Mouse (Mus musculus): ENCODE measurements around the gene Kcnh4.

Kcnh4 gene

DNA sequence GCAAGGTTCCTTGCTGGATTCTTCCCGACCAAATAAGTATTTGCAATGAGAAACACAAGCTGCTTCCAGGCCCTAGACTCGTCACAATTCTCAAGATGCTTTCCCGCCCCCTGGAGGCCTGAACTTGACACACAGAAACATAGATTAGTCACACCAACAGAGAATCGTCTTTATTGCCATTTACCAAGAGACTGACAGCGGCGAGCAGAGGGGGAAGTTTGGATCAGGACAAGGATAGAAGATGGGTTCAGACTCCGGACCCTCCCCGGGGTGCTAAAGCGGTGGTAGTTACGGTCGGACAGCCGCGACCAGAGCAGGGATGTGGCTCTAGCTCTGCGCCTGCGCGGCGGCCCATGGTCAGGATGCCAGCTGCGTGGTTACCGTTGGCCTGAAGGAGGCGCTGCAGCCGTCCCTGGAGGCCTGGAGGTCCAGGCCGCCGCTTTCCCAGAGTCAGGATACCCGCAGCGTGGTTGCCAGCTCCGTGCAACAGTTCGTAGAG is 1.9 kb upstream of the Kcnh4 start:
- DNase-seq, result peak; percentile 91

DNA sequence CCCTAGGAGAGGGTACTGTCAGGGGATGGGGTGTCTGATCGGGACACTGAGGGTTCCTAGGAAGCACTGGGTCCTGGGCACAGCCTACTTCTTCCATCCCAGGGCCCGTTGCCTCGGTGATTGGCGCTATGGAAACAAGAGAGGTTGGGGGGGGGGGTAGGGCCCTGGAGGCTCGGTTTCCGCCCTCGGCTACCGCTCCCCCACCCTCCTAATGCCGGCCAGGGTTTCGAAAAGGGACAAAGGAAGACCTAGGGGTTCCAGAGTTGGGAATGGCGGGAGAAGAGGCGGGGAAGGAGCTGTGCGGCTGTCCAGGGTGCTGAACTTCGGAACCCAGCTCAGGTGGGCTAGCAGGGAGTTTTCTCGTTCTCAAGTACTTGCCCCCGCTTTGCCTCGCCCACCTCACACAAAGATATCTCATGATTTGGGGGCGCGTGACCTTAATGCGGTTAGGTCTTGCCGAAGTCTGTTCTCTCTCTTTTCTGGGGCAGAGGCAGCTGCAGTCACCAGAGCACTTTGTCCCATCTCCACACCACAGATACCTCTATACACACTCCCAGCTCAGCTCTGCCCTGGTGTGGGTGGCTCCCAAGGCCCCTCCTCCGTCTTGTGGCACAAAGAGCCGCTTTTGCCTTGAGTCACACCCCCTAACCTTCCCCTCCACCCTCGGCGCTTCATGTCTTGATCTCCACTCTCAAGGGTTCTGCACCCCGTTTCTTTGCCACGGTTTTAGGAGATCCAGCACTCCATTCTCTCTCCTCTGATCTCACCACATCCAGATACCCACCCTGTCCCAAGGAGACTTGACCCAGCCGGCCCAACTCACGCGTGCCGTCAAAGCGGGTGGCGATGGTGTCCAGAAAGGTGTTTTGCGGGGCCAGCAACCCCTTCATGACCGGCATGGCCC is 783 bp downstream of the Kcnh4 start:
- peak; percentile 42 for DNase-seq

DNA sequence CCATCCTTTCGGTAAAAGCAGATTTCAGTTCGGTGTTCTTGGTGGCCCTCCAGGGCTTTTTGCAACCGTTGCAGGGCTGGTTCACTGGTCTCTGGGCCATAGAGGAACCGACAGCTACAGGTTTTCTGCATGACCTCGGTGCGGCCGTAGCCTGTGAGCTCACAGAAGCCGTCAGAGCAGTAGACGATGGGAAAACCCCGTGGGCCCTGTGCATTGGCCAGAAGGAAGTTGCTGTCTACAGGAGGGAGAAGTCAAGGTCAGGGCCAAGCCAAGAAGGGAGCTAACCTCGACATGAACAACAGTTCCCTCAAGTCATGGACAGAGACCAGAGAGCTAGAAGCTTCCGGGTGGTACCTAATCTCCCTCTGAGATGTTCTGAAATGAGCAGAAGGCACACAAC is 2.2 kb downstream of the Kcnh4 start:
- no peak for DNase-seq

DNA sequence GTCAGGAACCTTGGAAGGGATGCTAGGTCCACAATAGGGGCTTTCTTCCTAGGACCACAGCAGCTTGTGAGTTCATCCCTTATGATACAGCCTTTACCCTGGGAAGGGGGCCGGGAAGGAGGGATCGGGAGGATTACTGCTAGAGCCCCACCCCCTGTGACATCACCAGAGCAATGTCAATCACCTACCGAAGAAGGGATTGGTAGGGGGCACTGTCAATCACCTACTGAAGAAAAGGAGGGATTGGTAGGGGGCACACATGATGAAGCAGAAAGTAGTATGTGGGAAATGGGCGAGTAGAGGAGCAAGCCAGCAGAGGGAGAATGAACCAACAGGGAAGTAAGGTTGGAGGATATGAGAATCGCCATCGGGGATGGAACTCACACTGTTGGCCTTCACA is 3.3 kb downstream of the Kcnh4 start:
- DNase-seq, result no peak

DNA sequence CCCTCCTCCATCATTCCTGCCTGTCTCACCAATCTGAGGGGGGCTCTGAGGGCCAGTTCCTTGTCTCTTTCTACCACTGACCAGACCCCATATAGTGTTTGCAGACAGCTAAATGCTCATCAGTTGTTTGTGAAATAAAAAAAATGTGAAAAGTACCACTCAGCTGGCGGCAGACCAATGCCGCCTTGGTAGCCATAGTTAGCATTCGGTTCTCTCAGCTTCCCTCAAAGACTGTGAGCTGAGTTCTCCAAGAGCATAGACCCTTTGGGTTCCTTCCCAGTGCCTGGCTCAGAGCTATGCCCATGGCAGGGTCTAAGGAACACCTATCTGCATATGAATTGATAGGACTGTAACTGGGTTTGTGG is 5.1 kb downstream of the Kcnh4 start:
- no peak for DNase-seq

DNA sequence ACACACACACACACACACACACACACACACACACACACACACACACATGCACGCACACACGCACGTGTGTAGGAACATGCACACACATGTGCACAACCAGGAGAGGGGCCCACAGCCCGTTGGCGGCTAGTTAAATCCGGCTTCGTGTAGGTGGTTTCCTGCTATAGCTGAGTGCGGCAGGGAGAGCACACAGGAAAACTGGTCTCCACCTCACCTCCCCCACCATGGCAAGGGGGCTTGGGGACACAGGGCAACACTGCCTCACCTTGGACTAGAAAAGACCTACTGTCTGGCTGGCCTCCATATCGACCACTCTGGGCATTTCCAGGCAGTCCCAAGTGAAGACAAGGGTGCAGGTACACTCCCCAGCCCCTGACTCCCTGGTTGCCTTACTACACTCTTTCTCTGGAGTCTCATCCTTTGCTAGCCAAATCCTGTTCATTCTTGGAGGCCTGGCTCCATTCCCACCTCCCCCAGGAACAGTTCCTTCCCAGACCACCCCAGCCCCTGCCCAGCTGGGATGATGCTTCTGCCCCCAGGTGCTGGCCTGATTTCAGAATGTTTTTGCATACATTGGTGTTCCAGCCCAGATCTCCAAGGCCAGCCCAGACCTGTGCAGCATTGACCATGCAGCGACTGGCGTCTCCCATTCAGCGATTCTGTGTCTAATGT is 5.6 kb downstream of the Kcnh4 start:
- no peak for DNase-seq

DNA sequence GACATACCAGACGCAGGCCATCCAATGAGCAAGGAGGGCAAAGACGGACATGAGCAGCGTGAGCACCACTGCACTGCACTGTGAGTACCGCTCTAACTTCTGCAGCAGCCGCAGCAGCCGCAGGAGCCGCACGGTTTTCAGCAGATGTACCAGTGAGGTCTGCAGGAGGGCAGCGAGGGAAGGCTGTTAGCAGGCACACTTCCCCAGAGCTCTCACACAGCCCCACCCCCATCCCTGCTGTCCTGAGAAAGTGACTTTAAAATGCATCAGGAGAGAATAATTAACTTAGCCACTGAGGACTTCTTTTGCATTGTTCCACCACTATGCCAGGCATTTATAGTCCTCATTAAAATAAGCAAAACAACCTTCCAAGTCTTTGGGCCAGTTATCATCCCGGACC is 7.4 kb downstream of the Kcnh4 start:
- DNase-seq, result no peak

DNA sequence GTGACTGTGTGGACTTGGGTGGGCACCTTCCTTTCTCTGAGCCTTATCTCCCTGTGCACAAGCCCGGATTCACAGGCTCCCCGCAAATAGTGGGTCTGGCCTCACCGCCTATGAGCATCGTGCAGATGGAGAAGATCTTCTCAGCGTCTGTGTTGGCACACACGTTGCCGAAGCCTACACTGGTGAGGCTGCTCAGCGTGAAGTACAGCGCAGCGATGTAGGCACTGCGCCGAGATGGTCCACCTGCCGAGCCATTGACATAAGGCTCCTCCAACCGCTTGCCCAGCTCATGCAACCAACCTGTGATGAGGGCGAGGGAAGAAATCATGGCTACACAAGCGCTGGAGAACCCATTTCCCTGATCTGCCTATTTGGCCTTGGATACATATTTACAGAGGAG is 9.6 kb downstream of the Kcnh4 start:
- no peak for DNase-seq

DNA sequence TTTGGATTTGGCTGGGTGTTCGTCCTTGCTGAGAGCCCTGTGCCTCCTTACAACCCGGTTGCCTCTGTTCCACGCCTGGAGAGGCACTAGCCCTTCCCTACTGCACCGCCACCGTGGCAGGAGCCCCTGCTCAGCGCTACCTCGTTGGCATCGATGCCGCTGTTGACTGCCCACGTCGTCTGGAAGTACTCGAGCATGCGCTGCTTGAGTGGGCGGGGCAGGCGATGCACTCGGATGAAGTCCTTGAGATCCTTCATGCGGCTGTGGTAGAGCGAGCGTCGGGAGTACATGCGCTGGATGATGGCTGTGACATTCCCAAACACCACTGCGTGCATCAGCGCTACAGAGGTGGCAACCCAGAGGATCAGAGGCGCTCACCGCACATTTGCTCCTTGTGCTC is 10.3 kb downstream of the Kcnh4 start:
- DNase-seq, result no peak

DNA sequence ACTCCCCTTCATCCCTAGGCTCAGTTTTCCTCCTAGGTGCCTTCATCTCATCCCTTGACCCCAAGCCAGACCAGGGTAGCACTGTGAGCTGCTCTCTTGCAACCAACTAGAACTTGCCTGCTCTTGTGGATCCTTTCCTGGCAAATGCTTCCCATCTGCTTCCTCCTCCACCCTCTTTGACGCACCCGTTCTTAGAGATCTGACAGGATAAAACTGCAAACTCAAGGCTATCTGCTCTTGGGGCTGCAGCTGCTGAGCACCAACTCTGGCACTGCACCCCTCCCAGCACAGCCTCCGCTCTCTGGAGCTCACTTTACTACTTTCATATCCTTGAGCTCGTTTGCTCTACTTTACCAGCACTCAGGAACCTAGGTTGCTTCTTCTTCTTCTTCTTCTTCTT is 11.1 kb downstream of the Kcnh4 start:
- DNase-seq, result no peak

DNA sequence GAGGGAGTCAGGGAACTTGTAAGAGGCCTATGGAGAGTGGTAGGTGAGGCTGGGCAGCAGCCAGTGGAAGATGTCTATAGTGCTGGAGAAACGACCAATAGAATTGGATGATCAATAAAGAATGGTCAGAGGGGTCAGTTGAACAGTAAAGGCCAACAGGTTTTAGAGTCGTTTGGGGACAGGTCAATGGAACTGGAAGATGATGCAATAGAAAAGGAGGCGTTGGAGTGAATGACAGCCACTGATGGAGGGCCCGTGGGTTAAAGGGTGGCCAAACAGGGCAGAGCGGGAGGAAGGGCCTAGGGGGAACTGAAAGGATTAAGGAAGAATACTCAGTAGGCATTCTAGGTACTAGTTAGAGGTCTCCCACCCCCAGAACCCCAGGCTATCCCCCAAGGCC is 12.6 kb downstream of the Kcnh4 start:
- no peak for DNase-seq

DNA sequence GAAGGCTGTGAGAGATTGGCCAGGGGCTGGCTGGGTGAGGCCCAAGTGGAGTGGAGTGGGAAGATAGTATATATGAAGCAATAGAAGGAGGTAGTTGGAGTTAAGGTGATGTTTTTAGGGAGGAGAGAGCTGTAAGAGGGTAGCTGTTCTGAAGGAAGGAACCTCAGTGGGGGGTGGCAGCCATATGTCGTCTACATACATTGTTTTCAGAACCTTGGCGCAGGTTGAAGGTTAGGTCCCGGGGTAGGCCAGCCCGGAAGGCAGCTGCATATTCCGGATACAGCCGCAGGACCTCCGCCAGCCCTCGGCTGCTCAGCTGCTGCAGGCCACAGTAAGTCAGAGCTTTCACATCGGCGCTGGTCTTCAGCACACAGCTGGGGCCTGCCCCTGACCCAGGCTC is 13.2 kb downstream of the Kcnh4 start:
- DNase-seq, result no peak

DNA sequence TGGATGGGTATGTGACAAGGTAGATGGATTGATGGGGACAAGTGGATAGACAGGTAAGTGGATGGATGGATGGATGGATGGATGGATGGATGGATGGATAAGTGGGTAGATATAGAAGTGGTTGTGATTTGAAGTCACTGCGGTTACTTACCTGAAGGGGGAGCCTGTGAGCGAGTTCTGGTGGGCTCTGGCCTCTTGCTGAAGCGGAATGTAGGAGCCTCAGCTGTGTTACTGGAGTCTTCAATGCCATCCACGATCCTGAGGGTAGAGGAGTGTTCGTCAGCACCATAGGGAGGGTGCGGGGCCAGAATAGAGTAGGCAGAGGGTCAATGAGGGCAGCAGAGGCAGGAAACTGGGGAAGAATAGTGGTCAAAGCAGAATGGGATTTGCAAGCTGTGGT is 14.7 kb downstream of the Kcnh4 start:
- DNase-seq, result peak; percentile 57

DNA sequence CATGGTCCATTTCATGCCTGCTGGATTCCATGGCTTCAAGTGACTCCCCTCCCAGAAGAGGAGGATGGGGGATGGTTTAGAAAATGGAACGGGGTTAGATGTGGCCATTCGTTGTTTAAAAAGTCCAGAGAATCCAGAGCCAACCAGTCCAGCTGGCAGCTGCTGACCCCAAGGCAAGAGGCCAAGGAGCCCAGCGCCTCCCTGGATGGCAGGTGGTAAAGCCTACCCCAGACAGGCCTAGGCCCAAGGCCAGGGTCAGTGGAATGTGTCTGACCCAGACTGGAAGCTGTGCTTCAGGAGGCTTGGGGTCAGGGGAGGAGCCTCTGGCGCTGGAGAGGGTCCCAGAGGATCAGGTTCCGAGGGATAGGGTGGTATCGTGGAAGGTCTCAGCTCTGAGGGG is 18.4 kb downstream of the Kcnh4 start:
- no peak for DNase-seq

DNA sequence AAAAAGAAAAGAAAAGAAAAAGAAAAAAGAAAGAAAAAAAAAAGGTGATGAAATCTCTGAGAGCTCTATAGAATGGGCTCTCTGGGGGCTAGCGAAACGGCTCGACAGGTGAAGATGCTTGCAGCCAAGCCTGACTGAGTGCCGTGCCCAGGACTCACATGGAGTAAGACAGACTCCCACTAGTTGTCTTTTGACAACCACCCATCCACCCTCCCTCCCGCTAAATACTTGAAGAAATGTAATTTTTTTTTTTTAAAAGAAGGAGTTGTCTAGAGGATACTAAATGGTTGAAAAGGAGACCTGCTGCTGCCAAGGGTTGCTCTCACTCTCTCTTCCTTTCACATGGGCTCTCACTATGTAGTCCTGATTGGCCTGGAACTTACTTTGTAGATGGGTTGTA is 21.0 kb downstream of the Kcnh4 start:
- DNase-seq, result no peak

DNA sequence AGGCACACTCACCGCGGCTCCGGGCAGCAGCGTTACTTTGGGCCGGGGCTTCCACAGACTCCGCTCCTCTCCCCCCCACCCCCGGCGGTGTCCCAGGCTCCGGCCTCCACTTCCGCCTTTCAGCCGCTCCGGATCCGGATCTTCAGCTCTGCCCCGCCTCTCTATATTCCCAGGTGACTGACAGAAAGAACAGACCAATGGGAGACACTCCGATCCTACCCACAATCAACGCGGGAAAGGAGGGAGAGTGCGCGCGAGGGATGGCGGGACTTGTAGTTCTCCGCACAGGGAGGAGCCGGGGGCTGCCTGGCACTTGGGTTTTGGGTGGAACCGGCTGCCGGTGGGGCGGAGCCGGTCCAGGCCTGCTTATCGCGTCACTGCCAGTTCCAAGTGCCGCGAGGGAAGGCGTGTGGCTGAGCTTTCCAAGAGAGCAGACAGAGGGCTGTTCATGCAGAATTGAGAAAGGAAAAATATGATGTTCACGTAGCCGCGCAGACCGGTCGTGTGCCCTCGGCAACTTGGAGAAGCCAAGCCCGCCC is 21.6 kb downstream of the Kcnh4 start, which contains the start of gene Rab5c:
TSS of gene Rab5c (minus strand) at position 150 of the 539 bp plus-strand sequence.
- DNase-seq, result peak; percentile 100

DNA sequence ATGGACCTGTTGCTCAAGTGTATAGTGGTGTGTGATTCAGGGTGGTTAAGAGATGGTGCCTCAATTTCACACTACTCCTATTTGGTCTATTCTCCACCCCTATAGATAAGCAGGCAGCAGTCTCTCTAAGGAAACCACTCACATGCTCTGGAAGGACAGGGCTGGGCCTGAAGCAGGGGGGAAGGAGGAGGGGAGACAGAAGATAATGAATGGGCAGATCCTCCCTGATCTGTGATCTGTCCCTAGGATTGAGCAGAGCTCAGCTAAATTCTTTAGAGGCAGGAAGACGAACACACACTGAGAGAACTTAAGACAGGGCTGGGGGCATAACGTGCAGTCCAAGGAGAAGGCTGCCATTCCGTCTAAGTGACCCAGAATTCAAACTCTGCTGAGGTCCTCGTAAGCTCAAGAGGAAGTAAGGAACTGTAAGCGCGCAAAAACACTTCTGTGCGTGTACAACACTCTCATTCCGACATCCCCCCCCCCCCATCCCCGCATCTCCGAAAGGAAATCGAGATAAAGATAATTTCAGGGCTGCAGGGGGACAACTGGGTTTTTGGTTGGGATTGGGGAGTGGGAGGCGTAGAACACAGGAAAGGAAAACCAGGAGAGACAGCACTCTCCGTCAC is 22.5 kb downstream of the Kcnh4 start:
- DNase-seq, result no peak

DNA sequence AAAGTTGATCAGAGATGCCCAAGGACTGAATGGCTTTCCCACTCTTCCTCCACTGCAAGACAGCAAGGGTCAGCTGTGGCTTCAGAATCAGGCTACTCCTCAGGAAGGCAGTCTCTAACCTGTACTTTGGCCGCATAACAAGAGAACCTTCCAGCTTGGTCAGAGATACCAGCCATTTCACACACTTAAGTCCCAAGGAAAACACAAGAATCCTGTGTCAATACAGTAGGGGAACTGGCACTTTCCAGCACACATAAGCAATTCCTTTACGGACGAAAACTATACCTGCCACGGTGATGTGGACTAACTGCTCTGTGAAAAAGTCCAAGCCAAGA is 23.0 kb downstream of the Kcnh4 start:
- no peak for DNase-seq

DNA sequence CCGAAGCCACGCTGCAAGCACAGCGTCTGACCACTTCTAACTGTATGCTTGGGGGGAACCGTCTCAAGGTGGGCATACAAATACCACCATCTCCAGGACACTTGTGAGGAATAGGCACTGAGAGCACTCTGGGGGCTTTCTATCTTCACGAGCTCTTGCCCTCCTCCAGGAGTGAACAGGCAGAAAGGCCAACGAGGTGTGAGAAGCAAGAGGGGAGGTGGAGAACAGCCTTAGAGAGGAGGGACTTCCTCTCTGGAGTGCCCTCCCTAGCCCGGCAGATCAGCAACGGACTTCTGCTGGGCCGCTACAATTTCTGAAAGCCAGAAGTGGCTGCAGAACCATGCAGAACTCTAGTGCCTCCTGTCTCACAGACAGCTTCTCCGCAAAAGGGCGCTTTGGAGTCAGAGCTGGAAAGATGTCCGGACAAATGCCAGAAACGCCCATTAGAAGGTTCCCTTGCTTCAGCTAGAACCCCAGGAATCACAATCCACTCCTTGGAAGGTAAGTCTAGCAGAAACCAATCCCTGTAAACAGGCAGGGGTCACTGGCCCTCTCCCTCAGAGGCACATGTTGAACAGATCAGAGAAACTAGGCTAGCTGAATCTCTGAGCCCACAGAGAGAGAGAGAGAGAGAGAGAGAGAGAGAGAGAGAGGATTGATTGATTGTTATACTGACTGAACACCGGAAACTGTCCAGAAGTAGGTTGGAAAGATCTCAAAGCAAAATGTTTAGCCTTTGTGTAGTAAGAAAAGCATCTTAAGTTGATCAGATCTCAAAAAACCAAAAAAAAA is 23.6 kb downstream of the Kcnh4 start:
- DNase-seq, result no peak

DNA sequence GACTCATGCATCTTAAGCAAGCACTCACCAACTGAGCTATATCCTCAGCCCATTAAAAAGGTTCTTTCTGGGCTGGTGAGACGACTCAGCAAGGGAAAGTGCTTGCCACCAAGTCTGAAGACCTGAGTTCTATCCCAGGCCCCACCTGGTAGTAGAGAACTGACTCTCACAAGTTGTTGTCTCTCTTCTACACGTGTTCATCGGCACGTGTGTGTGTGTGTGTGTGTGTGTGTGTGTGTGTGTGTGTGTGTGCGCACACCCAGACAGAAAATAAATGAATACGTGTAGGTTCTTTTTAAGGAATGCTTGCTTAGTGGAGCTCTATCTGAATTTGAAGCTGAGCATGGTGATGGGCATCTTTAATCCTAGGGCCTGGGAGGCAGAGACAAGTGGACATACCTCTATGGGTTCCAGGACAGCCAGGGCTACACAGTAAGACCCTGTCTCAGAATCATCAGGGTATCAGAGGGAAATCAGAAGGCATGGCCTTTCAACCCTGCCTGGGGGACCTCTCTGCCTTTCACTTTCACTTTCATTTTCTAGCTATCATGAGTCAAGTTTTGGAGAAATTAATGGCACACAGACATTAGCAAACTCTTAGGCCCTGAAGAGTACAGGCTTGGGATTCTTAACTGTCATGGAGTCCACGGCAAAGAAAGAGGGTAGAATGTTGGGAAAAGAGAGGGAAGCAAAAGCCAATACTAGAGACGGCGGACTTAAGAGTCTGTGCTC is 24.4 kb downstream of the Kcnh4 start:
- DNase-seq, result no peak

DNA sequence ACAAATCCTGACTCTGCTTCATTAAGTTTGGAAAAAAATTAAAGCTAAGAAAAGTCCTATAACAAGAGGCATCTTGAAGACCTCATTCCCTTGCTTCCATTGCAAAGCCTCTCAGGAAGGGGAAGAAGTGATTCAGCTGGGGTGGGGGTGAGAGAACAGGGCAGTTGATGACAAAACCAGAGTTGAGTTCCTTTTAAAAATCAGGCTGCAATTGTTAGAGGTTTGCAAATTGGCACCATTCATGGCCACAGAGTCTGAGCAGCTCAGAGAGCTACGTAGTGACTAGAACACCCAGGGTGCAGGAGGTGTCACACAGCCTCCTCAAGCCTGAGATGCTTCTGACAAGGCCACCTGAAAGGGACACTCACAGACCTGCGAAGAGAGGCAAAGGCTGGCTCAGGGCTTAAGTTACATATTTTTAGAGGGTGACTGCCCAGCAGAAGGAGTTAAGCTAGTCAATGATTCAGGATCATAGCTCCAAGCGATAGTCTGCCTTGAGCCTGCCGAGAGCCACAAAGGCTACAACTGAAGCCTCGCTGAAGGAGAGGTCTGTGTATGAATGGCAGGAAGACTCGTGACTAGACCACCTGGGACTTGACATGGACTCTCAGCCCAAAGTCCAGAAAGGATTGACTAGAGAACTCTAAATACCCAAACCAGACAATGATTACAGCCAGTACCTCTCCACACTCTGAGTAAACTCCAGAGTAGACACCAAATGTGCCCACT is 29.1 kb downstream of the Kcnh4 start:
- peak; percentile 38 for DNase-seq

Data from lung, postnatal 36 days (tissue).